Mouse (Mus musculus) MEL (cell line): Measurements from ENCODE around the gene Fance.

Experiments
- CTCF ChIP-seq, 3 experiments: IDR thresholded peaks in 2 of 3; conservative IDR thresholded peaks in 1 of 3; 2 replicates each; pipeline ENCODE4 v1.5.1; 2011 to 2012; ENCODE audit warnings: low read length in 3 of 3, low read depth in 2 of 3, mild to moderate bottlenecking in 2 of 3, improper control_type of control experiment in 1 of 3, inconsistent platforms in 1 of 3, mixed read lengths in 1 of 3, moderate library complexity in 1 of 3; ENCODE audit not compliant: control insufficient read depth in 1 of 3, insufficient read depth in 1 of 3, poor library complexity in 1 of 3, severe bottlenecking in 1 of 3
- GABPA ChIP-seq: IDR thresholded peaks from 2 replicates; pipeline ENCODE4 v1.6.1; 2012; ENCODE audit warnings: low read depth, mild to moderate bottlenecking, inconsistent platforms, low read length, improper control_type of control experiment, moderate library complexity
- JUND ChIP-seq: IDR thresholded peaks from 2 replicates; pipeline ENCODE4 v1.6.1; 2011; ENCODE audit warnings: low read depth, mild to moderate bottlenecking, improper control_type of control experiment, low read length
- MAFK ChIP-seq: IDR thresholded peaks from 2 replicates; pipeline ENCODE4 v1.6.1; 2011; ENCODE audit warnings: low read depth, mild to moderate bottlenecking, low read length, improper control_type of control experiment, borderline replicate concordance
- NELFE ChIP-seq: IDR thresholded peaks from 2 replicates; pipeline ENCODE4 v1.6.1; 2011; ENCODE audit warnings: low read depth, low read length, improper control_type of control experiment
- POLR2A ChIP-seq, 2 experiments: IDR thresholded peaks; 2 replicates each; pipeline ENCODE4 v1.6.1; 2011 to 2012; ENCODE audit warnings: low read length in 2 of 2, mild to moderate bottlenecking in 2 of 2, control low read depth in 1 of 2, improper control_type of control experiment in 1 of 2, low read depth in 1 of 2, moderate library complexity in 1 of 2; ENCODE audit not compliant: control insufficient read depth in 1 of 2, insufficient read depth in 1 of 2, poor library complexity in 1 of 2
- POLR2AphosphoS5 ChIP-seq: IDR thresholded peaks from 2 replicates; pipeline ENCODE4 v1.6.1; 2012; ENCODE audit warnings: low read depth, borderline replicate concordance, mild to moderate bottlenecking, inconsistent platforms, low read length, moderate library complexity, mixed read lengths
- RCOR1 ChIP-seq: IDR thresholded peaks from 2 replicates; pipeline ENCODE4 v1.6.1; 2012; ENCODE audit warnings: low read depth, mild to moderate bottlenecking, inconsistent platforms, low read length, improper control_type of control experiment

DNA sequence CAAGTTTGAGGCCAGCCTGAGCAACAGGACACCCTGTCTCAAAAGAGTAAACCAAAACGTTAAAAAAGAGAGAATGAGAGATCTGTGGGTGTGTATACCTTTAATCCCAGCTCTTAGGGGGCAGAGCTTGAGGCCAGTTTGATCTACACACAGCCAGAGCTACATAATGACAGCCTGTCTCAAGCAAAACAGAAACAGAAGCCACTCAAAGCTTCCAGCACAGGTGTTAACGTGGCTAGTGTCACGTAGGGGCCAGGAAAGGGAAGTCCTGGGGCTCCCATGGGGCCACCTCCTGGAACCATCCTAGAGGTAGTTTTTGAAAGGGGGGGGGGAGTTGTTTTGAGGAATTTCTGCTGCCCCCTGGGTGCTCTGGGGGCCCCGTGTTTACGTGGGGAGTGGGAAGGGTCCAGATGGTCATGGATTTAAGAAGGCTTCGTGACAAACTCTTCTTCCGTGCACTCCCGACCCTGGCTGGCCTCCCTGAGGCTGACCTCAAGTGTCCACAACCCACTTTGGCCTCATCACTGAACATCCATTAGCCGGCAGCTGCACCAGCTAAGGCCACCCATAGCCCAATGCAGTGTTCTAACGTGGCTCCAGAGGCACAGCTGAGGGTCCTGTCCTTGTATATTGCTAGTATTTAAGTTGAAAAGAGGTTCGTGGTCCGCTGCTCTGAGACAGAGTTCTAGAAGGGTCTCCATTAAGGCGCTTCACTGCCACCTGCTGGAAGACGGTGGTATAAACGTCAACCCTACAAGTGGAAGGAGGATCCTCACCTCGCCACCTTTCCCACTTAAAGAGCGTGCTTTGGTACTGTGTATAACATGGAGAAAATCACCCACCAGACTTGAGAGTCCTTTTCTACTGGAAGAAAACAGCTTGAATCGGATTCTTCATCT, 4.8 kb upstream of the Fance start:
- TF ChIP-seq POLR2AphosphoS5 (no peak), CTCF (IDR thresholded peaks at IDR 0.05 in 2 of 3, conservative IDR thresholded peaks at IDR 0.05 in 1 of 3; ENCODE audit: control insufficient read depth in 1 of 3, insufficient read depth in 1 of 3, low read depth in 2 of 3, low read length in 3 of 3, poor library complexity in 1 of 3, severe bottlenecking in 1 of 3) (peak; percentile 80 to 88 (median 88)), POLR2A (IDR thresholded peaks at IDR 0.05; ENCODE audit: control insufficient read depth in 1 of 2, insufficient read depth in 1 of 2, low read depth in 1 of 2, low read length in 2 of 2, poor library complexity in 1 of 2) (no peak), JUND (no peak), MAFK (no peak), NELFE (no peak), GABPA (no peak), RCOR1 (no peak)
